Mouse (Mus musculus) kidney, postnatal 10 days (tissue): ENCODE results near the gene 2610507B11Rik.
A peak's percentile ranks its signal among the peaks of the same experiment; 100 is the strongest.

Experiments used
- DNase-seq: peaks from one replicate; pipeline ENCODE4 v3.0.0; 2021; ENCODE audit warnings: mixed read lengths

The 2610507B11Rik gene

DNA sequence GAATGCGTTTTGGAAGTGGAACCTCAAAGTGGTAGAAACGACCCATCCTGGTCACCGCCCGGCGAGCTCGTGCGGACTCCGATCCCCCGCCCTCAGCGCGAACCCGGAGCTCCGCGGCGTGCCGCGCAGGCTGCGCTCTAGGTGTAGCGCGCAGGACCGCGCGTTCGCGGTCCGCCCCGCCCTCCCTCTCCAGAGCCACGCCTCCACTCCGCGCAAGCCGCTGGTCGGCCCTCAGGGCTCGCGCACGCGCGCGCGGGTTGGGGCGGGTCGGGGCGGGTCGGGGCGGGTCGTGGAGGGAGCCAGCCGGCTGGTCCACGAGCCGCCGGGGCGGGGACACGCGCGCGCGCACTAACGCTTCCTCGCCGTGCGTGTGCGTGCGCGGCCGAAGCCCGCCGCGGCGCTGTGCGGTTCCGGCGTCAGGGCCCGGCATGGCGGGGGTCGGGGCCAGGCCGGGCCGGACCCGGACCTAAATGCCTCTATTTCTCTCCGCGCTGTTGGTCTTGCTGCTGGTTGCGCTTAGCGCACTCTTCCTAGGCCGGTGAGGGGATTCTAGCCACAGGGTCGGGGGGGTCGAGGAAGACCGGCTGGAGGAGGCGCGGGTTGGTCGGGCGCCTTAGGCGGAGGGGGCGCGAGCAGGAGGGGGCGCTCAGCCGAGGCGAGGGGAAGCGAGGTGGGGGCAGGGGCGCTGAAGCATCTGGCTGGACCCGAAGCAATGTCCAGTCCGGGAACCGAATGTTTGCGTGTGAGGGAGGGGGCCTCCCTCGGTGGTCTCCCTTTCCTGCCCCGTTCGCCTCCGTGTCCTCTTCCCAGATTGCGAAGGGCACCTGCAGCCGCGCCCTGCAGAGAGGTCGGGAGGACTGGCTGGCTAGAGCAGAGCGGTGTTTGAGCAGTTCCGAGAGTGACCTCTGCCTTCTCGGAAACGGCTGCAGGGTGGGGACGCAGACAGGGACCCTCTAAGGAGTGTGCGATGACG is at the start of gene 2610507B11Rik:
Gene 2610507B11Rik (plus strand): TSS at position 373 of the 973 bp plus-strand sequence.
- peak; percentile 97 for DNase-seq

DNA sequence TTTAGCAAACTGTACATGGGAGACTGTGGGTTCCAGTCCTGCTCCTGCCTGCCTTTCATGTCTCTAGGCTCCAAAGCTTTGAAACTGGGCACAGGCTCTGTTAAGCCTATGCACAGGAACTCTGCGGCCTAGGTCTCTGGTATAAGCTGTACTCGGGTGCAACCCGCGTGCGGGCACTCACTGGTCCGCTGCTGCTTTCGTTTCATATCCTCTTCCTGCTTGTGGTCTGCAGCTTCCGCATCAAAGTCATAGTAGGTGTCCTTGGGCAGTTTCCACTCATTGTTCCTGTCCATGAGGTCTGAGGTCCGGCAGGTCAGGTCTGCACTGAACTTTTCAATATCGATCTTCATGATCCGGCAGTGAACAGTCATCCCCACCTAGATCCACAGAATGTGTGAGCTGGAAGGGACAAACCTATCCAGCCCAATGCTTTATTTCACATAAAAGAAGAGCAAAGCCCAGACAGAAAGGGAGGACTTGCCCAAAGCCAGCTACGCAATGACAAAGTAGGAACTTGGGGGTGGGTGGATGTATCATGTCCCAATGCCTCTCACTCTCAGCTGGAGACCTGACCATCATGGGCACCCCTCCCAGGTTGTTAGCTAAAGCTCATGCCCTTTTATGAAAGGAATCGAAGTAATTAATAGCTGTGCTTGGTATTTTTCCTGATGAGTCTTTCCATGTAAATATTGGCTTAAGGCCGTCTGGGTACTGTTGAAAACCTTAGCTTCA is 48.3 kb upstream of the 2610507B11Rik start:
- DNase-seq: no peak

DNA sequence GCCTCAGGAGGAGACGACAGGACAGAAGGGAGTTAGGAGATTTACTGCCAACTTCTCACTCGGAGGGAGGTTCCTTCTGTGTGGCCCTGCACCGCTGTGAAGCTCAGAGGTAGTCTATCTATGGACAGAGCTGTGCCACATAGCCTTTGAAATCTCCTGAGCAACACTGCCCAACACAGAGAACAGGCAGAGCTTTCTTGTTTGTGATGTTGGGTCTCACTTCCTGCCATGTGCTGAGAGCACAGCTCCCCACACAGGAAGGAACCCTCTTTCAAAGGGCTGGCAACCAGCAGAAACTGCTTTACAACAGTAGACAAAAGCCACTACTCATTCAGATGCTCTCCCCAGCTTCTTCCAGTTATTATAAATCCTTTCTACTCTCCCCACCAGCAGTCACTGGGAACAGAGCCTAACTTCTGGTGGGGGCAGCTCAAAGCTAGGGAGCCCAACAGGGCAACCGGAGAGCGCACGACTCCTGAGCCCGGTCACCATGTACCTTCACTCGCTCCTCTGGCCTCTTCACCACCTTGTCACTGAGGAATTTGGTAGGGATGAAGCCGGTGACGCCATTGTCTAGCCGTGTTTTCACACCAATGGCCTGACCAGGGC is 45.7 kb upstream of the 2610507B11Rik start:
- no peak for DNase-seq

DNA sequence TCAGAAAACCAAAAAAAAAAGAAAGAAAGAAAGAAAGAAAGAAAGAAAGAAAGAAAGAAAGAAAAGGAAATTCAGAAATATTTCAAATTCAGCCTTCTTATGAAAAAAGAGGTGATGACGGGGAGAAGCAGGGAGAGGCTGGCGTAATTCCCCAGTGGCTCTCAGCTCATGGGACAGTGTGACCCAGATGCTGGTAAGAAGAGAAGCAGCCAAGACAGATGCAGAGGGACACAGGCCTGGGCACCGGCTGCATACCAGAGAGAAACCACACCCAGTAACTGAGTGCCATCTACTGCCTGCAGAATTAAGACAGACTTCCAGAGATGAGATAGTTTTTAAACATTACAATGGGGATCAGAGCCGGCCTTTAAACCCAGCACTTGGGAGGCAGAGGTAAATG is 38.0 kb upstream of the 2610507B11Rik start:
- no peak for DNase-seq

DNA sequence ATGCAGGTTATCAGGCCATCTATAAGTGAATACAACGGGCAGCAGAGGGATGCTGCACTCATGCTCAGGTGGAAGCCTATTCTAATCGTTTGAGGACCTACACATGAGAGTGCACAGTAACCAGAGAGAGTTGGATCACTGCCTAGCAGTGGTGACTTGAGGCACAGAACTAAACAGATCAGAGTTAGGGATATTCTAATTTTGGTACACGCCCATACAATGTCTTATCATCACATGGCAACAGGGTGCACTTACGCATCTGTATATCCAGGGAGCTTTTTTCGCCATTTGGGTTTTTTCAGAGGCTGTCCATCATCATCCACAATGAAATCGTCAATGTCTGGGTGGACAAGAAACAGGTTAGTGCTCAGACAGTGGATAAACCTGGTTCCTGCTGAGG is 30.0 kb upstream of the 2610507B11Rik start:
- no peak for DNase-seq

DNA sequence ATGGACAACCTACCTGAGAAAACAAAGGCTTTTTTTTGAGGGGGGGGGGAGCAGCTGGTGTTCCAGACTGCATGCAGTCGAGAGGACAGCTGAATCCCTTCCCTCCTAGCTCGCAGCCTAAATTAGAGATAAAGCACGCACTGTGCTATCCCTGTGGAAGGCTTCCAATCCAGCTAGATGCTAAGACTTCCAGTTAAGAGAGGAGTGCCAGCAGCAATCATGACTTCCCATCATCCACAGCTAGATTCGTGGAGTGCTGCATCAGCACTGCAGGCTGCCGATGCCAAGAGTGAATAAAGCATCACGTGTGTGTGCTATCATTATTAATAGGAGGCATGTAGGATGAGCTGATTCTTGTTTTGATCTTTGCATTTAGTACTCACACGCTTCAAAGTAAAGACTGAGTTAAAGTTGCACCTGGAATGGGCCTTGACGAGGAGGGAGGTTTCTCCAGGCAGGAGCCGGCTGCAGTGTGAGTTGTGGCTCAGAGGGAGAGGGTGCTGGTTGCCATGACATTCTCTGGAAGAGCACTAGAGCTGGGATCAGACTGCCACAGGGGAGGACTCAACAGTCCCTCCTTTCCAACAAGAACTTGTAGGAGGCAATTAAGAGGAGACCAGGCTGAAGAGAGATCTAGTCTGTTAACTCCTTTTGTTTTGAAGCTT is 21.2 kb upstream of the 2610507B11Rik start:
- no peak for DNase-seq

DNA sequence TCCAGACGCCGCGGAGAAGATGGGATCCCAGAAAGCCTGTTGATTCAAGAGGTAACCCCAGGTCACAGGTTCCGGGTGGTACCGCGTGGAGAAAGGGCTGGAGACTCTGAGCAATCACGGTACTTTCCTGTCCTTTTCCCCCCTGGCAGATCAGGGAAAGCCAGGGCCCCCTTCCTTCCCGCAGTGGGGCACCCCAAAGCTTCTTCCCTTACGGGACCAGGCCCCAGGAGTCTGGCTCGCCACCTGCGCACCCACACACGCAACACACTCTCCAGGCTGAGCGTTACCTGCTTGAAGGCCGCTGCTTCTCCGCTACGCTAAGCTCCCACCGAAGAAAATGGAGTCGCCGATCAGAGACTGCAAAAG is 16.3 kb upstream of the 2610507B11Rik start:
- DNase-seq: no peak

DNA sequence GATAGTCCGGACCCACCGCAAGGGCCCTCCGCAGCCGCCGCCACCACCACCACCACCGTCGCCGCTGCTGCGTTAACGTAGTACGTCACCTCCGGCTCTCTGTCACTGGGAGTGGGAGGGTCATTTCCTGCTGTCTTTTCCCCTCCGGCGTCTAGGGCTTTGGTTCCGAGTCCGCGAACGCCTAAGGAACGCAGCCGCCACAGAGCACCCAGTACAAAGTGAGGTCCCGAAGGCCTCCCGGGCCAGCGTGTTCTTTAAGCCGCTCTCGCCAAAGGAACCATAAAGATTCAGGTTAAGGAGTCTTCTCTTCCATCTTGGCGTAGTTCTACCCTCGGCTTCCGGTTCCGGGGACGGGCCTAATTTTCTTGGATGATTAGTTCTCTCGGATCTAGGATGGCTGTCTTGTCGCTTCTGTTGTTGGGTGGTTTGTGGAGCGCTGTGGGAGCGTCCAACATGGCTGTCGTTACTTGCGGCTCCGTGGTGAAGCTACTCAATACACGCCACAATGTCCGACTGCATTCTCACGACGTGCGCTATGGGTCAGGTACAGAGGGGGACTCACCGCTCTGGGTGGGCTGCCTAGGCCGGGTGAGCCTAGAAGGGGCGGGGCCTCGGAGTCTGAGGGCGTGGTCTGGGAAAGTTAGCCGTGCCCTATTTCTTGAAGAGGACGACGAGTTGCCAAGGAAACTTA is 15.8 kb upstream of the 2610507B11Rik start, which contains the start of the genes Sdf2 and Supt6:
Gene Sdf2 (plus strand): TSS at position 120 of the 691 bp plus-strand sequence.
Gene Supt6 (minus strand): TSS at position 361 of the 691 bp plus-strand sequence.
- DNase-seq: peak; percentile 94

DNA sequence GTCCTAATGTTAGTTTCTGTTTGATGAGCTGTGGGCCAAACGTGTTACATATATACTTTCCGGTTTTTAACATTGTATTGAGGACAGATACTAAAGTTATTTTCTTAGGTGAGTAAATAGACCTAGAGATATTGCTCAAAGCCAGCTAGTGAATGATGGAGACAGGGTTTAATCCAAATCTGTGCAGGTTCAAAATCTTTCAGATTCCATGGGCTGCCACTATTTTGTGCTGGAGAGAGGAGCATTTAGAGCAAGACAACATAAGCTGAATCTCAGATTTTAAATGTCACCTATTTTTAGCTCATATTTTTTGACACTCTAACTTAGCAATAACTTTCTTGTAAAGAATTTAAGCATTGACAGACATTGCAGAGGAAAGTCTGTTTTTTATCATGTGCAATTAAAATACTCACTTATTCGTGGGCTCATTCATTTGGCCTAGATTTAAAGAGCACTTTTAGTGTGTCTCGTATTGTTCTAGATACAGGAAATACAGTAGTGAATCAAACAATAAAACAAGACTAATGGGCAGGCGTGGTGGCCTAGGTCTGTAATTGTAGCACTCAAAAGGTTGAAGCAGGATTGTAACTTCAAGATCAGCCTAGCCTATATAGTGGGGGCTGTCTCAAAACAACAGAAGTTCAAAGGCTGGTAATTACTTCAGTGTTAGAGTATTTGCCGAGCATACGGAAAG is 15.1 kb upstream of the 2610507B11Rik start:
- no peak for DNase-seq

DNA sequence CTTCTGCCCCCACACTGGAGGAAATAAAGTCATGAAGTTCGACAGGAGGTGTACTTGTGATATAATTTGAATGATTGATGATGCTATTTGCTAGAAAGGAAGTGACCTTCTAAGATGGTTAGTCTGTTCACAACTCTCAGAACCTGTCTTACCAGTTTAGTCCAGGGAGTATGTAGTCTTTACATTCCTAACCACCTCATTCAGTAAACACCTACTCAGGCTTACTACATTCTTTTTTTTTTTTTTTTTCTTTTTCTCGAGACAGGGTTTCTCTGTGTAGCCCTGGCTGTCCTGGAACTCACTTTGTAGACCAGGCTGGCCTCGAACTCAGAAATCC is 14.6 kb upstream of the 2610507B11Rik start:
- no peak for DNase-seq

DNA sequence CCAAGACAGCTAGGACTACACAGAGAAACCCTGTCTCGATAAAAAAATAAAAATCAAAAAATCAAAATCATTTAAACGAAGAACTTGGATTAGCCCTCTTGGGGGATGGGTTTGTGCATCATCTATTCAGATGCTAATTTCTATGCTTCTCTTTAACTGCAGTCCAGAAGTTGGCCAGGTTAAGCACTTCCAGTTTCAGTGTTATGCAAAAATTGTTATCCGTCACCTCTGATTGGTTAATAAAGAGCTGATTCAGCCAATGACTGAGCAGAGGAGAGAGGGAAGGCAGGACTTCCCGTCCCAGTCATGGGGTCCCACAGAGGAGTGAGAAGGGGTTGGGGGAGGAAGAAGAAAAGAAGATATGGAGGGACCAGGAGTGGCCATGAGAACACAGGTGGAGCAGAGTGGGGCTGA is 13.8 kb upstream of the 2610507B11Rik start:
- no peak for DNase-seq

DNA sequence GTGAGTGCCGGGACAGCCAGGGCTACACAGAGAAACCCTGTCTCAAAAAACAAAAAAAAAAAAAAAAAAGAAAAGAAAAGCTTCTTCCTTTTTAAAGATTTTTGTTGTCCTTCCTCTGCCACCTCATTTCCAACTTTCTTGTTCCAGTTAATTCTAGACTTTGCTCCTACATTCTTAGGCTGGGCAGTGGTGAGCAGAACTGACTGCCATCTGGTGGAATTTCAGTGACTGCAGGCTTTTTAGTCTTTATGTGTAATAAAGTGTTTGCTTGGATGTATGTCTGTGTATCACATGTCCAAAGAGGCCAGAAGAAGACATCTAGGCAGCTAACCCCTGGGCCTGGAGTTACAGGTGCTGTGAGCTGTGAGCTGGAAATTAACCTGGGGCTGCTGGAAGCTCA is 4.9 kb upstream of the 2610507B11Rik start:
- peak; percentile 16 for DNase-seq

DNA sequence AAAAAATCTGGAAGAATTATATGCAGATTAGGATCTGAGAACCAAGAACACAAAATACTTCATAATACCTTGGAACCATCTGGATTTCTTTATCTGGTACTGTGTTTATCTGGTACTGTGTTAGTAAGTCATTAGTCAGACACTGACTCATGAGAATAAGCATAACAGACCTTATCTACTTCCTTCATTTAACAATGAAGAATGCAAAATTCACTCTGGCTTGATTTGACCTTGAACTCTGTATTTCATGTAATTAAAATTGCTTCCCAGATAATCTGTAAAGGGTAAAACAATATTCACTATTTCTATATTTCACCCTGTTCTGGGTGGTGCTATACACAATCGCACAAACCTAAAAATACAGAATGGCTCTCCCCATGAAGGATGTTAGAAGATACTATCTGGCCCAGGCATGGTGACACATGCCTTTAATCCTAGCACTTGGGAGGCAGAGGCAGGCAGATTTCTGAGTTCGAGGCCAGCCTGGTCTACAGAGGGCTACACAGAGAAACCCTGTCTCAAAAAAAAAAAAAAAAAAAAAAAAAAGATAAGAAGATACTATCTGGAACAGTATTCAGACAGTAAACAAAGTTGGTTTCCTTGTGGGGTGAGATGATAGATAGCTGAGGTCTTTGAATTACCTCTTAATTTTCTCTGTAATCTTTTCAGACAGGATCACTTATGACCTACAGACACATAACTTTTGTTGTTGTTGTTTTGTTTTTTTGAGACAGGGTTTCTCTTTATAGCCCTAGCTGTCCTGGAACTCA is 878 bp upstream of the 2610507B11Rik start:
- no peak for DNase-seq

DNA sequence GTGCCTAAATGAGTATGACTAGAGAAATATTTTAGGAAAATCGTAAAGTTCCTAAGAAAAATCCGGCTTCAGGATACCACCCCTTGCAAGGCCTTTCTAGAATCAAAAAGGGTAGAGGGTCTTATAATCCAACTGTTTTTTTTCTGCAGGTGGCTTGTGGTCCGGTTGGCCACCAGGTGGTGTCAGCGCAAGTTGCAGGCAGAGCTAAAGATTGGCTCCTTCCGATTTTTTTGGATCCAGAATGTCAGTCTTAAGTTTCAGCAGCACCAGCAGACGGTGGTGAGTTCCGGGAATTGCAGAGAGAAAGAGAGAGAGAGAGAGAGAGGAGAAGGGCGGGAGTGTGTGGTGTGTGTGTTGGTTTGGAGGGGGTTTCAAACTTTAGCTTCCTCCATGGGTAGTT is 998 bp downstream of the 2610507B11Rik start:
- DNase-seq: peak; percentile 73

DNA sequence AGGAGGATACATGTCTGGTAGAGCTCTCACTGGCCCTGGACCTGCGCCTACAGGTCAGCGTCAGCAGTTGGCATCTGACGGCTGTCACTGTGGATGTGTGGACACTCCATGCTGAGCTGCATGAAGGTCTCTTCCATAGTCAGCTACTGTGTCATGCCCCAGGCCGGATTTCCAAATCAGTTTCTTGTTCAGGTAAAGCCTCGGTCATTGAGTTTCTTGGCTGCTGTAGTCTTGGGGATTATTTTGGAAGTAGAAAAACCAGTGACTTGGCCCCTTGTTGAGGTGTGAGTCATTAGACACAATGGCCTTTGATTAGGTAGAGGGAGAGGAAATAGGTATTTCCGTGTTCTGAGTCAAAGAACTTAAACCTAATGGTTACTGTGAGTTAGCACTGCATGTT is 4.0 kb downstream of the 2610507B11Rik start:
- no peak for DNase-seq

DNA sequence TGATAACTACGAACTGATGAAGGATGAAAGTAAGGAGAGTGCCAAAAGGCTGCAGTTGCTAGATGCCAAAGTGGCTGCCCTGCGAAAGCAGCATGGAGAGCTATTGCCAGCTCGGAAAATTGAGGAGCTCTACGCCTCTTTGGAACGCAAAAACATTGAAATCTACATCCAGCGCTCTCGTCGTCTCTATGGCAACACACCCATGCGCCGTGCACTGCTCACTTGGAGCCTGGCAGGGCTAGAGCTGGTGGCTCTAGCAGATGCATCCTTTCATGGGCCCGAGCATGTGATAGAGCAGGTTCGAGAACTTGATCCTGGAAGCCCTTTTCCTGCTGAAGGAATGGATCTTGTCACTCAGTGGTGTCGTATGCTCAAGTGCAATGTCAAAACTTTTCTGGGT is 10.4 kb downstream of the 2610507B11Rik start:
- DNase-seq: no peak

DNA sequence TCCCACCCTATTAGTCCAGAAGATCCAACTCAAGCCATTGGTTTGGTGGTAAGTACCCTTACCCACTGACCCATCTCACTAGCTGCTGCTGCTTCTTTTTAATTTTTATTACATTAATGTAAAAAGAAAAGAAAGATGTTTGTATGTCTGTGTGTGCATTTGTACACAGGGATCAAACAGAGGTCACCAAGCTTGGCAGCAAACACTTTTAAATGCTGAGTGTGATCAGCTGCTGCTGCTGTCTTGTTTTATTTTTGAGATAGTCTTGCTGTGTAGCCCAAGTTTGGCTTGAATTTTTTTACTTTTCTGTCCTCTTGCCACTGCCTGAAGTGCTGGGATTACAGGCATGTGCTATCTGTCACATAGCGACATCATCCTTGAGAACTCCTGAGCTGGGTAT is 14.0 kb downstream of the 2610507B11Rik start:
- DNase-seq: peak; percentile 60

DNA sequence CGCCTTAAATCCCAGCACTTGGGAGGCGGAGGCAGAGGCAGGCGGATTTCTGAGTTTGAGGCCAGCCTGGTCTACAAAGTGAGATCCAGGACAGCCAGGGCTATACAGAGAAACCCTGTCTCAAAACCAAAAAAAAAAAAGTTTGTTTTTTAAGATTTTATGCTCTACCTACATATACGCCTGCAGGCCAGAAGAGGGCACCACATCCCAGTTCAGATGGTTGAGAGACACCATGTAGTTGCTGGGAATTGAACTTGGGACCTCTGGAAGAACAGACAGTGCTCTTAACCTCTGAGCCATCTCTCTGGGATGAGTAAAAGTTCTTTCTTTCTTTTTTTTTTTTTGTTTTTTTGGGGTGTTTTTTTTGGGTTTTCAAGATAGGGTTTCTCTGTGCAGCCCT is 14.6 kb downstream of the 2610507B11Rik start:
- DNase-seq: peak; percentile 18

DNA sequence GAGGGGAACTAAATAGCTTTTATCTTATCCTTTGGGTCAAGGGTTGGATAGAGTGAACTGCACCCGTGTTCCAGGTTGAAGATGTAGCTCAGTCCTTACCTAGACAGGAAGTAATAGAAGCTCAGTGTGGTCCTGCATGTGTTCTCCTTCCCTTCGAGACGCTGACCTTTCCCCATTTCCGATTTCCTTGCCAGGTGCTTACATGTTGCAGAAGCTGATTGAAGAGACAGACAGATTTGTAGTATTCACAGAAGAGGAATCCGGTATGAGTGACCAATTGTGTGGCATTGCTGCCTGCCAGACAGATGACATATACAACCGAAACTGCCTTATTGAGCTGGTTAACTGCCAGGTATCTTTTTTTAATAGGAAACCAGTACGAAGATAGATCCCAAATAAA is 17.3 kb downstream of the 2610507B11Rik start:
- DNase-seq: no peak

DNA sequence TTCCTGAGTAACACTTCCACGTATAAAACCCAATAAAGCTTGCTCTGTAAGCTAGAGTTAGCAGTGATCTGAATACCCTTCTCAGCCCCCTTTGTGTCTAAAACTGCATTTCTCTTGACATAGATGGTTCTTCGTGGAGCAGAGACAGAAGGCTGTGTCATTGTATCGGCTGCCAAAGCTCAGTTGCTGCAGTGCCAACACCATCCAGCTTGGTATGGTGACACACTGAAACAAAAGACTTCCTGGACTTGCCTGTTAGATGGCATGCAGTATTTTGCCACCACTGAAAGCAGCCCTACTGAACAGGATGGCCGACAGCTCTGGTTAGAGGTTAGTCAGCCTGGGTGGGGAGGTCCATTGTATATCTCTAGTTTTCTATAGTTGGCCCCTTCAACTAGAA is 18.0 kb downstream of the 2610507B11Rik start:
- DNase-seq: no peak
